Mouse (Mus musculus) cerebellum, postnatal 25 days (tissue): ENCODE measurements around the gene Arhgap33.
"Not testable (repeated sequence)": the region's sequence is repeated elsewhere in the genome, so short reads cannot be mapped to it uniquely, and the experiment has no call there.

ENCODE experiments used
- DNase-seq, 2 experiments: peaks; one replicate each; pipeline ENCODE4 v3.0.0; 2021; ENCODE audit warnings: mixed read lengths in 2 of 2

The Arhgap33 gene

DNA sequence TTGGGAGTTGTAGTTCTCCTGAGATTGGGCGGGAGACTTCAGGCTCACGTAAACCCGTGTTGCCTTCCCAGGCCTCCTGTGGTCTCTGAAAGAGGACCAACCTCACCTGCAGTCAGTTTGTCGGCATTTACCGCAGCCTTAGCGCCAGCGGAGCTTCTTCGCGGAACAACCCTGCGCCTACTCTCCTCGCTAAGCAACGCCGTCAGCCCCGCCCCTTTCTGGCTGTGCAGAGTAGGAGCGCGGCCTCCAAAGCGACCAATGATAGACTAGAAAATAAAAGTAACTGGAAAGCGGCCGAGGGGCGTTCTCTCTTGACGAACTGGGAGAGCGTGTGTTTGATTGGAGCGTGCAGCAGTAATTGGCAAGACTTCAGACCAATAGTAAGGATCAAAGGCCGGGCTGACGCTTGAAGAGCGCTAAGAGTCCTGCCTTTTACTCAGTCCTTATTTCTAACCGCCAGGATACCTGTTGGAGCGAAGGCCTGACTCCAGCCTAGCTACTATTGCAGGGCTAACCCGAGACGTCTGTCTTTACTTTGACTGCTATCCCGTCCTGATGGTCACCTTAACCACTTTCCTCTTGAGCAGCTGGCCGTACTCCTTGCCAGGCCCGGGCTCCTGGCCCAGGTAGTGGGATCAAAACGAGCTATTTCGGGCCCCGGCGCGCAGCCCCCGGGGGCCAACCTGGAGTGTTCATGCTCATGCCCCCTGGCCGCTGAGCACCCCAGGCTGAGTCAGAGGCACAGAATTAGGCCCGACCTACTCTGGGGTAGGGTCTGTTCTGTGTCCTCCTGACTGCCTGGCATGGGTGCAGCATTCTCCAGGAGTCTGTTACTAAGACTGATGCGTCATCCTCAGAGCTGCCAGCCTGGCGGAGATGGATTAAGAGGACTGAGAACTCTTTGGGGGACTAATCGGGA, 17.5 kb upstream of the Arhgap33 start, which contains the start of the genes Hspb6 and Proser3:
Hspb6 (plus strand) TSS at position 77 of the 919 bp plus-strand sequence.
Proser3 (minus strand) TSS at position 198 of the 919 bp plus-strand sequence.
- DNase-seq = peak; percentile 97

DNA sequence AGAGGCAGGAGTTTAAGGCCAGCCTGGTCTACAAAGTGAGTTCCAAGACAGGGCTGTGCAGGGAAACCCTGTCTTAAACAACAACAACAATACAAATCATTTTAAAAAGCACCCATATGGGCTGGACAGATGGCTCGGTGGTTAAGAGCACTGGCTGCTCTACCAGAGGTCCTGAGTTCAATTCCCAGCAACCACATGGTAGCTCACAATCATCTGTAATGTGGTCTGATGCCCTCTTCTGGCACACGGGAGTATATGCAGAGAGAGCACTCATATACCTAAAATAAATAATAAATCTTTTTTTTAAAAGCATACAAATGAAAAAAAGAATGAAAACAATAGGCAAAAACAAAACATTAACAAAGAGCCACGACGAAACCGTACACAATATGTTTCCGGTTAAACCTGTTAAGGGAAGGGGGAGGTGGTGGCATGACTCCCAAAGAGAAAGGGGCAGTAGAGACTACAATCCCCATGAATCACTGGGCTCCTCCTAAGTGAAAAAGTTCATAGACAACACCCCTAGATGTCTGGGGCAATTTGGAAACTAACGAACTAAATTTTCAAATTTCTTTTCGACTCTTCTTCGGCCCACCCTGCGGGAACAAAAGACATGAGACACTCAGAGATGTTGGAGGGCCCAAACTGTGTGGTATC, 16.7 kb upstream of the Arhgap33 start:
- no peak for DNase-seq

DNA sequence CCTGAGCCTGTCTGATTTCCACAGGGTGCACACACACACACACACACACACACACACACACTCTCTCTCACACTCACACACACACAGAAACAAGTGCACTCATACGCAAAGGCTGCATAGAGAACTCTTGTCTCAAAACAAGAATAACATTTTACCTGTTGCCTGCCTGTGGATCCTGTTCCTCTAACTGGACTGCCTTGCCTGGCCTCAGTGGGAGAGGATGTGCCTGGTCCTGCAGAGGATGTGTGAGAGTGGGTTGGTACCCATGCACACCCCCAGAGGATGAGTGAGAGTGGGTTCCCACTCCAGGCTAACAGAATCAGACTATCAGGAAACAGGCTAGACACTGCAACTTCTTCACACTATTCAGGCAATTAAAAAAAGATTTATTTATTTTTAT, 15.7 kb upstream of the Arhgap33 start:
- no peak for DNase-seq

DNA sequence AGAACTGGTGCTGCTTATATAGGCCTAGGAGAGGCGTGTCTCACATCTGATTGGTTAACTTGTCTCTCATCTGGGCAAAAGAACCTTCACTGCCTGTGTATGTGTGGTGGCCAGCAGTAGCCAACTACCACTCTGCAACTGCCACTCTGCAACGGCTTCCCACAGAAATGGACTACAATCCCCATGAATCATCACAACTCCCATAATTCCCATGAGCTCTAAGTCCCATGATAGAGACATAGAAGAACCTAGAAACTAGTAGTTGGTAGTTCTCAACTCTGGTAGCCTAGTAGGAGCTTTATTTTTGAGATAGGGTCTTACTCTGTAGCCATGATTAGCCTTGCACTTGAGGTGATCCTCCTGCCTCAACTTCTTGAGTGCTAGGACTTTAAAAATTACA, 15.0 kb upstream of the Arhgap33 start:
- no peak for DNase-seq

DNA sequence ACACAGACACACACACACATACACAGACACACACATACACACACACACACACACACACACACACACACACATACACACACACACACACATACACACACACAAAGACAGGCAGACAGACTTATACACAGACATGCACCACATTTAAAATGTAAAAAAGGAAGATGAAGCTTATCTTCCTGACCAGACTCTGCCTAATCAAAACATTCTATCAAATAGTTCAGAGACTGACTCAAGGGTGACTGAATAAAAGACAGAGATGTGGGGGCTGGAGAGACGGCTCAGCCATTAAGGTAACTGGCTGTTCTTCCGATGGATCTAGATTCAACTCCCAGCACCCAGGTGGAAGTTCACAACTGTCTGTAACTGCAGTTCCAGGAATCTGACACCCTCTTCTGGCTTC, 9.5 kb upstream of the Arhgap33 start:
- no peak for DNase-seq

DNA sequence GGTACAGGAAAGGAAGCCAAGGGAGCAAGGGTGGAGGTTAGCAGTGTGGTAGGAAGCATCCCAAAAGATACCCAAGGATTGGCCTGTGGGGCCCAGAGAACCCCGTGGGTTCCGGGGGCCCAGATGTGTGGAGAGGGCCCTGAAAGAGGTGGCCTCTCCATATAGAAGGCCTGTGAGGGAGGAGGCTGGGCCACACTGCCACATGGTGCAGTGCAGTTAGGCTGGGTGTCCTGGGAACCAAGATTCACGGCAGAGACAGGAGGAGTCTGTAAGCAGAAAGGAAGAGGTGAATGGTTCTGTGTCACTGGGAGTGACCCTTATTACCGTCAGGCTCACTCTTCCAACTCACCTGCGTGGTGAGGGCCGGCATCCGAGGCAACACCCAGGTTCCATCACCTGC, 5.7 kb upstream of the Arhgap33 start:
- no peak for DNase-seq

DNA sequence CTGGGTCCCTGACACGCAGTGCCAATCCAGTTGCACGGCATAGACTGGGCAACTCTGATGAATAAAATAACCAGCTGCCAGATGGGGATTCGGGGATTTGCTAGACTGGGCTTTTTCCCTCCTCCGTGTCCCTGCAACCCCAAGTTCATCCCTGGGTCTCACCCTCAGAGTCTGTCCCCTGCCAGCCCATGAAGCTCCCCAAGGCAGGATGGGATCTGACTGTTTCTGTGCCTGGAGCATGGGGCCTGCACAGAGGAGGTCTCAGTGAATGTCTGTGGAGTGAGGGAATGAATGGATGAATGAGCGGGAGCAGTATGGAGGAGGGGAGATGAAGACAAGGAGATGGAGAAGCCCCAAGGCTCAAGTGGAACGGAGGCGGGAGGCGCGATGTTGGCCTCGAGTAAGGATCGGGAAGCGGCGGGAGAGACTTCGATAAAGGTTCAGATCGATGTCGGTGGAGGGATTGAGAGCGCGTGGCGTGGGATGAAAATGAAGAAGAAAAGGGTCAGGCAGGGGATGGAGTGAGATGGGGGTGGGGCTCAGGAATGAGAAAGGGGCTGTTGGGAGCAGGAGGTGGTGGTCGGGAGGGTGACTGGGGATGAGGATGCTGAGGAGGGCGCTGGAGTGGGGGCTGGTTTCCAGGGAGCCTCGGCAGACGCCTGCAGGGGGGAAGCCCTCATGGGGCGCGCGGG, 773 bp downstream of the Arhgap33 start:
- DNase-seq = peak in 1 of 2 experiments; percentile 31

DNA sequence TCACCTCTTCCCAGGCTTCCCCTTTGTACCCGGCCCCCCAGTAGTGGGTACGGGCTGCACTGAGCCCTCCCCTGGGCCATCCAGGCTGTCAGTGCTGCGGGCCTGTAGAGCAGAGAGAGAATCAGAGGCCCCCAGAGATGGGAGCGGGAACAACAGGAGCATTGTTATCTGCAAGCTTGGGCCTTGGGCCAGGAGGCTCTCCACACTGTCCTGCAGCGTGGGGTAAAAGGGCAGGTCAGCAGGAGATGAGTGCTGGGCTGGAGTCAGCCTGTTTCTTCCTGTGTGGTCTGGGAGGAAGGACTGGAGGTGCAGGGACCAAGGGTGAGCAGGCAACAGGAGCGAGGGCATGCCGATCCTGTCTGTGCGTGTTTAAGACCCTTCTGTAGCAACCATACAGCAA, 1.9 kb downstream of the Arhgap33 start:
- DNase-seq = peak in 1 of 2 experiments; percentile 46

DNA sequence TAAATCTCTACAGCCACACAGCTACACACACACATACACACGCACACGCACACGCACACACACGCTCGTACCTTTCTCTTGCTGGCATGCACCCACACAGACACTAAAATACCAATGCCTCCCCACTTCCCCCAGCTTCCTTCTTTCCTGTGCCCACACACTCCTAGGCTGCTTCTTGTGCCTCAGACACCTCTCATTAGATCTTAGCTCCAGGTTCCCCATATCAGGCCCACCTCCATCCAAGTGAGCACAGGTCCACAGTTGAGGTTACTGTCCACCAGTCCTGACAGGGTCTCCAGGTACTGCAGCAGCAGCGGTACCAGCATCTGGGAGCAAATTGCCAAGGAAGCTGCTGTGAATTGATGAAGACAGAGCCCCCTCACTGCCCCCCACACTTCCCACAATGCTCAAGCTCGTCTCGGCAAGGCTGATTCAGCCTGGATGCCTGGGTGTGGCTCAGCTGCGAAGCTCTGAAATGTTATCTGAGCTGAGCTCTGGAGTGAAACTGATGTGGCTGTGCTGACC, 3.5 kb downstream of the Arhgap33 start:
- DNase-seq = no peak

DNA sequence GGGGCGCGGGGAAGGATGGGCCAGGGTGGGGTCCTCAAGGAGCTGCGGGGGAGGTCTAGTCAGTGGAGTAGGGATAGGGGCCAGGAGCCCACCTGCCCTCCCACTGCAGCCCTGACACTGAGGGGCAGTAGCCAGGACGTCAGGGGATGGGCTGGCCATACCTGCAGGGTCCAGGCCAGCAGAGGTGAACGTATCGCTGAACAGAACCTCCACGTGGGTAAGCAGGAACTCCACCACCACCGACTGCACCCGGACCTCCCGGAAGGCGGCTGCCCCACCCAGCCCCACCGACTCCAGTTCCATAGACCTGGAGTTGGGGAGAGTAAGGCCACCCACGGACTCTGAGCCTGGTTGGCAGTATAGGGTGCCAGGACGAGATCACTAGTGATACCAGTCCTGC, 7.9 kb downstream of the Arhgap33 start:
- DNase-seq = no peak

DNA sequence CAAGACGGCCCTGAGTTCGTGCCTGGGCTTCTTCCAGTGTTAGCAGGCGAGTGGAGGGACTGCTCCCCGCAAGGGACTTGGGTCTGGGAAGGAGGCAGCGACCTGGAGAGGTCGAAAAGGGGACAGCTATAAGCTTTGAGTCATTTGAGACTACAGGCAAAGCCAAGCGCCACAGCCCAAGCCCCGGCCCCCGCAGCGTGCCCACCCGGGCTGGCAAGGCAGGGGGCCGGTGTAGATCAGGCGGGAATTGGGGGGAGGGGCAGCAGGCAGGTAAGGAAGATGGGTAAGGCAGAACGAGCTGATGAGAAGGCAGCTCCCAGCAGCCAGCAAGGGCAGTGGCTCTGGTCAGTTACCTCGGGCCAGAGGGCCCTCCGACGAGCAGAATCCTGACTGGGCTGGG, 8.5 kb downstream of the Arhgap33 start:
- no peak for DNase-seq

DNA sequence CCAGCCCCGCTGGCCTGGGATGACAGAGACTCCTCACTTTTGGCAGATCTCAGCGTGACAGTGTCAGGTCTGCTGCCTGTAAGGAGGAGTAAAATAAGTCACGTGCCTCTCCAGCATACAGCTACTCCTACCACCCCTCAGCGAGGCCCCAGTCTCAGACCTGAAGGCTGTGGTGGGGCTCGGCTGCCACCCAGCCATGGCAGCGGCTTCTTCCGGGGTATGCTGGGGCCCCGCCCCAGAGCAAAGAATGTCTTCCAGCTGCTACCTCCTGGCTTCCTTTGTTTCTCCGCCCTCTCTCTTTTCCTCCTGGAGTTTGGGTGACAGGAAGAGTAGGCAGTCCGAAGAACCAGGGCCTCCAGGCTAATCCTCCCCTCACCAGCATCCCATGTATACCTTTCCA, 8.9 kb downstream of the Arhgap33 start:
- no peak for DNase-seq

DNA sequence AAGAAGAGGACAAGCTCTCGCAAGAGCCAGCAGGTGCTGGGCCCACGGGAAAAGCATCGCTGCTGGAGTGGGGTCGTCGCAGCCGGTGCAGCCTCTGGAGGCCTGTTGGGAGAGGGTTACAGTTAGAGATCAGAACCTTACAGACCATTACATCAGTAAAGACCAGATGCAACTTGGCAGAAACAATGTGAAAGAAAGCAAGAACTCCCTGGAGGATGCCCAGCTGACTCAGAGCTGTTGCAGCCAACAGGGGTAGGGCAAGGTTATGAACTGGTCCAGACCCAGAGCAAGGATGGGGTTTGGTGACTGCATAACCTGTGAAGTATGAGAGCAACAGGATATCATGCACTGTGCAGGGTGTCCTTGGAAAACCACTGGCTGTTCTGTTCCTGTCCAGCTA, 10.4 kb downstream of the Arhgap33 start:
- DNase-seq = no peak

DNA sequence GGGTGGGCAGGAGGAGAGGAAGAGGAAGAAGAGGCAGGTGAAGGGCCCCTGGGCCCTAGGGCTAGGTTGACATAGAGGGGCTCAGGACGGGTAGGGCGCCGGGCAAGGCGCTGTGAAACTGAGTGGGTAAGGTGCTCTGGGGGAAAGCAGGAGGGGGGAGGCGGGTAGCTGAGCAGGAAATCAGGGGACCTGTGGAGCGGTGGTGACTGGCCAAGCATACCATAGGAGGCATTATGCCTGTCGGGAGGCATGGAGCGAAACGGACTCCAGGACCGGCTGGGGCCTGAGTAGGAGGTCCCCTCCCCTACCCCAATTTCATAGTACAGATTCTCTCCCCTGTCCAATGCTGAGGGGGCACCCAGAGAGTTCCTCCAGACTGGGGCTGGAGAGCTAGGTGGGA, 12.0 kb downstream of the Arhgap33 start:
- no peak for DNase-seq

DNA sequence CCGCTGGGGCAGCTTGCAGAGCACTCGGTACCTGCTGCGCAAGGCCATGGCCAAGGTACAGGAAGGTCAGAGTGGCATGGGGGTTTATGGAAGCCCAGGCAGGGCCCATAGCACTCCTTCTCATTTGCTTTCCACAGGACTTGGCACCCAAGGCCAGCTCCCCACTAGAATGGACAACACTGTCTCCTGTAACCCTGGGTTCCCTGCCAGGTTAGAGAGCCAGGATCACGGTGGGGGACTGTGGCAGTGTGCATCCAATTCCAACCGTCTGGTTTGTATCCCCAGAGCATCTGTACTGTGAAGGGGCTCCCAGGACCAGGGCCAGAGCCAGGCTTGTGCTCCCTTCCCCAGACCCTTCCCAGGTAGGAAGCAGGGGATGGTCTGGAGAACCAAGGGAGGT, 14.0 kb downstream of the Arhgap33 start:
- peak; percentile 68 to 73 for DNase-seq

DNA sequence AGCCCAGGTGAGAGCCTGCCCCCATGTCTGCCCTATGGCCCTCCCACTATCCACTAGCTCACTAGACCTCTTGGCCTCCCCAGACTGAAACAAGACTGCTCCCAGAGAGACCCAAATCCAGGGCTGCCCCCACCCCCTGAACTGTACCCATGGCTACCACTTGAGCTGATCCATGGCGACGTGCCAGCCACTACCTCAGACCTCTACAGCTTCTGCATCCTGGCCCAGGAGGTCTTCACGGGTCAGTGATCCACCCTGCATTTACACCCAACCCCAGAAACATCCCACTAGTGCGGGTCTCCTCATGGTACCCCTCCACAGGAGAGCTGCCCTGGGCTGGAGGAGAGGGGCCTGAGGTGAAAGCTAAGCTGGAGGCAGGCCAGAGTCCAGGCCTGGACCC, 14.5 kb downstream of the Arhgap33 start:
- DNase-seq = peak; percentile 25 to 42

DNA sequence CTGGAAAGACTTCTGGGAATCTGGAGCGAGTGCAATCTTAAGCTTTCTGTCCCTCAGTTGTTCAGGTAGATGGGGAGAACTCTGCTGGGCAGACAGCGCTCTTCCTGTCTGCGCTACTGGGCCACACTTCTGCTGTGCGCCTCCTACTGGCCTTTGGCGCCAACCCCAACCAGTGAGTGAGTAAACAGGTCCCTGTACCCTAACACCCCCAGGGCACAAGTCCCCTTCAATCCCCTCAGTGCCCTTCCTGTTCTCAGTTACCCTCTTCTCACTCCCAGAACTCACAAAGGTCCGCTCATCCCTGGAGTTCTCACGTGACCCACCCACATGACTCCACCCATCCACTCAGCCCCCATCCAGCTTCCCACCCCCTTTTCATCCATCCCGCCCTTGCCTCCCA, 16.5 kb downstream of the Arhgap33 start:
- no peak for DNase-seq

DNA sequence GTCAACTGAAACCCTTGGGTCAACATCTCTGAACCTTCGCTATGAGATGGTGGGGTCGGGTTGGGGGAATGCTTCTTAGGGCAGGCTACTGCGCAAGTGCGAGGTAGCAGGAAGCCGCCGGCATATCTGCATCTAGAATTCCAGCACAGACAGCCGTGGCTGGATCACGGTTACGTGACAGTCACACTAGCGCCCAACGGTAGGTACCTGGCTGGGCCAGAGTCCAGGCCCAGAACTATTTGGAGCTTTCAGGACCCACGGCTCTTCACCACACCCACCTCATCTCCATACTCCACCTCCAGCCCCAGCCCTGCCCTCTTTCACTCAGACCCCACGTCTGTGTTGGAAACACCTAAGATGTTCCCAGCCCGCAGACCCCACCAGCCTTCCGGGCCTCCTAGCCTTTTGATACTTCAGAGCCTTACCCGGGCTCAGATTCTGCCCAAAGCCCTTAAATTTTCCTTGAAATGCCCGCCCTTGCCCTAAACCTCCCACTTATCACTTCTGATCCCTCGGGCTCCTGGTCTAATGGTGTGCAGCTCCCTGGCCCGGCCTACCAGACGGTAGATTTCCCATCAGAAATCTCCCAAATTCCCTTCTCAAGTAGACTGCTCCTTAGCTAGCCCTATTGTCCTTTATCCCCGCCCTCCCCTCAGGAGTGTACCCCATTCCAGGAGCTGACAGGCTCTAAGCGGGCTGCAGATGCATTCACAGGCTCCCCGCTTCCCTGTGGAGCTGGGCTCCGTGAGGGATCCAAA, 19.7 kb downstream of the Arhgap33 start:
- no peak for DNase-seq

DNA sequence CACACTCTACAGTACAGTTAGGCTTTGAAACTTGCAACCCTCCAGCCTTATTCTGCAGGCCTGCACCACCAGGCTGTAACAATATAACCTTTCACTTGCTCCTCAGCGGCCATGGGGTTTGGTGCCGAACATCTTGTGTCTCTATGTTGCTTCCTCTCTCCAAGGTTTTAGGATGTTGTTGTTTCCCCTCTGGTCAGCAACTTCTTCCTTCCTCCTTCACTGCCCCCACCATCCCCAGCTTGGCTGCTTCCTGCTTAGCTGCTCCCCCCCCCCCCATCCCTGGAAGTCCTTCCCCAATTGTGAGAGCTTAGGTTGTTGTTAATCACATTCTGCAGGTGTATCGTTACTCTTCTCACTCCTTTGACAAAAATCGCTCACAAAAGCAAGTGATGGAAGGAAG, 26.8 kb downstream of the Arhgap33 start:
- no peak for DNase-seq

DNA sequence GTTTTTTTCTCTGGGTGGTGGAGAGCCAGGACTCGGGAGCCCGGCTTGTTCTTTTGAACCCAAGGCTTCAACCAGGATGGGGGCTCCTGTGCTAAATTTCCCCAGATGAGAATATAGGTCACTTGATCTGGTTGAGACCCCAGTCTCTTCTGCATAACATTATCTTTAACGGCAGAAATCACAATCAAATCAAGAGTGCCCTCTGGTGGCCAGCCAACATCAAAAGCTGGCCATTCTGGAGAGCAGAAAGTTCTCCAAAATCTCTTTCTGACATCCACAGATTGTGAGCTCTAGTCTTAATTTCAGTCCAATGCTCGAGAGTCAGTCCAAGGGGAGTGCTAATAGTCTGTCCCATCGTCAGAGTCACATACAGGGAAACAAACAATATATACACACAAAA, 33.7 kb downstream of the Arhgap33 start:
- not testable (repeated sequence) for DNase-seq

DNA sequence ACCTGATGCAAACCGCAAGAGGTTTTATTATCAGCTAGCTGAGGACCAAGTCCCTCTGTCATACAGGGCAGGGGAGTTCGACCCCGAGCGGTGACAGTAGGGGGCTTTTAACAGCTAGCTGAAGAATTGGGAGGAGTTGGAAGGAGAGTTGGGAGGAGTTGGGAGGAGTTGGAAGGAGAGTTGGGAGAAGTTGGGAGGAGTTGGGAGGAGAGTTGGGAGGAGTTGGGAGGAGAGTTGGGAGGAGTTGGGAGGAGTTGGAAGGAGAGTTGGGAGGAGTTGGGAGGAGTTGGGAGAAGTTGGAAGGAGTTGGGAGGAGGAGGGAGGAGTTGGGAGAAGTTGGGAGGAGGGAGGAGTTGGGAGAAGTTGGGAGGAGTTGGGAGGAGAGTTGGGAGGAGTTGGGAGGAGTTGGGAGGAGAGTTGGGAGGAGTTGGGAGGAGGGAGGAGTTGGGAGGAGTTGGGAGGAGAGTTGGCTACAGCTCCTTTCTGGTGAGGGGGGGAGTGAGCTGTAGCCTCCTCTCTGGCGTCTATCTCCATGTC, 39.3 kb downstream of the Arhgap33 start:
- not testable (repeated sequence) for DNase-seq

DNA sequence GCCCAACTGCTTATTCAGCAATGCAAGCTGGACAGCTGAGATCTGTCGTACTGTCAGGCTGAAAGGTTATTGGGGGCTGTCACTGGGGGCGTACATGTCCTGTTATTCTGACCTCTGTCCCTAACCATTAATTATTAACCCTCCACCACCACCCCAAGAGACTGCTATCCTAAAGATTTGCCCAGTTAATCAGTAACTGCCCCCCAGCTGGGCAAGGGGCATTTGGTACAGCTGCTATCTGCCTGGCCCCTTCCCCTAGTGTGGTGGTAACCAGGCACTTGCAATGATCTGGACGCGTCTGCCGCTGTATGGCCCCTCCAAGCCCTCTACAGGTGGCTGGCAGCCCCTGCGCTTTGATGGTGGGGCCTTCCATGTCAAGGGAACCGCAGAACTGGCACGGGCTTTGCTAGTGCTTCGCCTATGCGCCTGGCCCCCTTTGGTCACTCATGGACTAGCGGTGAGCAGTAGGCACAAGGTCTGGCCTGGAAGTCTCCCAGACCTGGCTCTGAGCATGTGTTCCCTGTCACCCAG, 41.4 kb downstream of the Arhgap33 start, which contains the start of gene Prodh2:
Prodh2 (plus strand) TSS at position 222 of the 531 bp plus-strand sequence.
- DNase-seq = no peak
